8 mouse cellular contexts compared by ENCODE assay signal in the genomic region with DNA sequence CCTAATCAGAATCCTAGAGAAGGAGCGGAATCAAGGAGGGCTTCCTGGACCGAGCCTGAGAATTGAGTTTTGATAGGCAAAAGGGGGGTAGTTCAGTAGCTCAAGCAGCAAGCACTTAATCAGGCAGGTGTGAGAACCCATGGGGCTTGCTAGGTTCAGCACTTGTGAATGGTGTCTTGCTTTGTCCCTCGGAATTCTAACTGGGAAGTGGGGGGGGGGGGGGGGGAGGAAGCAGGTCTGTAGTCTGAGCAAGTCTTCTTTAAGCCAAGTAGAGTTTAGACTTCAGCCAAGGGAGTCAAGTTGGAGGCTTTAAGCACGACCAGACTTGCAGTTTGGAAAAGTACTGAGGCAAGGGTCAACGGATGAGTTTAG.
DNase-seq lines count a peak whose midpoint lies in the region; ATAC-seq lines count a peak whose summit lies in the region.

No protein-coding gene starts in this region.

- WGBS in kidney, embryonic 16.5 days = 20% methylated on average over 5 of the region's 5 CpGs
- WGBS in forebrain, embryonic 10.5 days = 20% methylated on average over 5 of the region's 5 CpGs
- WGBS in intestine, embryonic 14.5 days = 44% methylated on average over 5 of the region's 5 CpGs
- whole genome bisulfite sequencing in neural tube, embryonic 12.5 days = 15% methylated on average over 5 of the region's 5 CpGs

- DNase-seq in kidney, adult 8-10 months = no peak
- no peak for DNase-seq in forebrain, embryonic 10.5 days (ENCODE audit: extremely low spot score, low spot score)
- no peak for DNase-seq in intestine, embryonic 14.5 days (ENCODE audit: low spot score)
- DNase-seq in T-cell, adult 2 months (ENCODE audit: low spot score) = no peak
- no peak for DNase-seq in left cerebral cortex, adult 18-20 months (ENCODE audit: low spot score in 2 of 2)
- no peak for DNase-seq in cerebellum, postnatal 36 days

- H3K9me3 ChIP-seq in kidney, embryonic 16.5 days (ENCODE audit: low read length) = no peaks in the 10 kb centered on the region
- H3K9me3 ChIP-seq in forebrain, embryonic 10.5 days = no peaks in the 10 kb centered on the region
- H3K9me3 ChIP-seq in intestine, embryonic 14.5 days (ENCODE audit: control insufficient read depth, low read length) = no peaks in the 10 kb centered on the region
- H3K9me3 ChIP-seq in neural tube, embryonic 12.5 days = no peaks in the 10 kb centered on the region

- ATAC-seq in kidney, embryonic 16.5 days (ENCODE audit: low FRiP score, low TSS enrichment) = 0 out of 2 replicates have a peak, but pooled peaks have one; percentile 2
- ATAC-seq in intestine, embryonic 14.5 days (replicated peaks; ENCODE audit: low FRiP score, low TSS enrichment, low read depth) = no peak
- ATAC-seq in neural tube, embryonic 12.5 days (ENCODE audit: low FRiP score, low read depth) = peak; percentile 71

- H3K27ac ChIP-seq in kidney, embryonic 16.5 days (ENCODE audit: low read length) = peak overlapping the region; percentile 81
- H3K27ac ChIP-seq in forebrain, embryonic 10.5 days = peak overlapping the region; percentile 79
- no peak overlapping the region for H3K27ac ChIP-seq in intestine, embryonic 14.5 days (ENCODE audit: low read depth)
- peak overlapping the region; percentile 75; the same call in 1 of the 2 replicates for H3K27ac ChIP-seq in neural tube, embryonic 12.5 days

- no peaks in the 10 kb centered on the region for H3K27me3 ChIP-seq in kidney, embryonic 16.5 days (ENCODE audit: insufficient read depth, low read length)
- peaks cover 8% of the 10 kb centered on the region for H3K27me3 ChIP-seq in forebrain, embryonic 10.5 days (ENCODE audit: poor library complexity, severe bottlenecking)
- H3K27me3 ChIP-seq in intestine, embryonic 14.5 days (replicated peaks; ENCODE audit: control insufficient read depth, insufficient read depth, low read length) = no peaks in the 10 kb centered on the region
- H3K27me3 ChIP-seq in neural tube, embryonic 12.5 days (replicated peaks) = no peaks in the 10 kb centered on the region

- peak overlapping the region; percentile 24; the same call in 1 of the 2 replicates for H3K4me3 ChIP-seq in kidney, embryonic 16.5 days (ENCODE audit: low read length)
- peak overlapping the region; percentile 46 for H3K4me3 ChIP-seq in forebrain, embryonic 10.5 days
- H3K4me3 ChIP-seq in intestine, embryonic 14.5 days (ENCODE audit: low read depth, low read length) = 0 out of 2 replicates have a peak overlapping the region, but pooled peaks have one; percentile 3
- peak overlapping the region; percentile 19 for H3K4me3 ChIP-seq in neural tube, embryonic 12.5 days

- peaks cover 36% of the 10 kb centered on the region for H3K4me1 ChIP-seq in kidney, embryonic 16.5 days (ENCODE audit: insufficient read depth, low read length)
- peaks cover 54% of the 10 kb centered on the region for H3K4me1 ChIP-seq in forebrain, embryonic 10.5 days
- H3K4me1 ChIP-seq in intestine, embryonic 14.5 days (replicated peaks; ENCODE audit: control insufficient read depth, insufficient read depth, low read length) = peaks cover 13% of the 10 kb centered on the region
- H3K4me1 ChIP-seq in neural tube, embryonic 12.5 days = peaks cover 16% of the 10 kb centered on the region

- H3K4me2 ChIP-seq in kidney, embryonic 16.5 days (replicated peaks; ENCODE audit: low read depth, low read length) = peak overlapping the region; percentile 45
- H3K4me2 ChIP-seq in intestine, embryonic 14.5 days (ENCODE audit: low read length) = peak overlapping the region; percentile 31
- peak overlapping the region; percentile 51 for H3K4me2 ChIP-seq in neural tube, embryonic 12.5 days (replicated peaks)

- no peak overlapping the region for H3K9ac ChIP-seq in kidney, embryonic 16.5 days (replicated peaks; ENCODE audit: low read length)
- H3K9ac ChIP-seq in intestine, embryonic 14.5 days (ENCODE audit: low read length) = no peak overlapping the region
- H3K9ac ChIP-seq in neural tube, embryonic 12.5 days = 0 out of 2 replicates have a peak overlapping the region, but pooled peaks have one; percentile 44

- H3K36me3 ChIP-seq in kidney, embryonic 16.5 days (ENCODE audit: insufficient read depth, low read length) = no peaks in the 10 kb centered on the region
- no peaks in the 10 kb centered on the region for H3K36me3 ChIP-seq in forebrain, embryonic 10.5 days (replicated peaks)
- H3K36me3 ChIP-seq in intestine, embryonic 14.5 days (ENCODE audit: control insufficient read depth, insufficient read depth, low read length) = no peaks in the 10 kb centered on the region
- H3K36me3 ChIP-seq in neural tube, embryonic 12.5 days = no peaks in the 10 kb centered on the region
